Mouse (Mus musculus): ENCODE measurements around the gene Gm2016.
A peak's percentile ranks its signal among the peaks of the same experiment; 100 is the strongest.
"Not testable (repeated sequence)": the region's sequence is repeated elsewhere in the genome, so short reads cannot be mapped to it uniquely, and the experiment has no call there.

Gm2016 gene

DNA sequence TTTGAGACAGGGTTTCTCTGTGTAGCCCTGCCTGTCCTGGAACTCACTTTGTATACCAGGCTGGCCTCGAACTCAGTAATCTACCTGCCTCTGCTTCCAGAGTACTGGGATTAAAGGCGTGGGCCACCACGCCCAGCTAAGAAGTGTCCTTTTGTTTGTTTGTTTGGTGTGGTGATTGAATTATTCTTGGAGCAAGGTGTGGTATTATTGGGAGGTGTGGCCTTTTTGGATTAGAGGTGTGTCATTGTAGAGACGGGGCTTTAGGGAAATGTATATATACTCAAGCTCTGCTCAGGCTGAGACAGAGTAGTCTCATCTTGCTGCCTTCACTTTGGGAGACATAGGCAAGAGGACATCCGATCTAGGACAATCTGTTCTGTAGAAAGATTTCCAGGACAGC lies at the start of gene Gm2016:
Gm2016 (plus strand) TSS at position 301 of the 400 bp plus-strand sequence.
- DNase-seq (ENCODE audit: low spot score in 2 of 2): not testable (repeated sequence)

DNA sequence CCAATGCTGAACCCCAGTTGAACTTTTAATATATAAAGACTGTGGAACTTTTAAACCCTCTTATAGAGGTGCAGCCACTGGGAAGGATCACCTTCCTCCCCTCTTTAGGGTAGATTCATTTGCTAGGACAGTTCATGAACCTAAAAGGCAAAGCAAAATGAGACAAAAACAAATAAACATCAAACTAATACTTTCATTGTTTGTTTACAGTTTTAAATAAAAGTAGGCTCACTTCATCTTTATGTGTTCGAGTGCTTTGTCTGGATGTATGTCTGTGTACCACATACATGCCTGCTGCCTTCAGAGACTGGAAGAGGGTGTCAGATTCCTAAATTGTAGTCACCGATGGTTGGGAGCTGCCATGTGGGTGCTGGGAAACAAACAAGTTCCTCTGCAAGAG lies 31.6 kb upstream of the Gm2016 start, which contains the start of gene Gm2001:
Gm2001 (minus strand) TSS at position 101 of the 400 bp plus-strand sequence.
- DNase-seq (ENCODE audit: low spot score in 2 of 2): not testable (repeated sequence)

DNA sequence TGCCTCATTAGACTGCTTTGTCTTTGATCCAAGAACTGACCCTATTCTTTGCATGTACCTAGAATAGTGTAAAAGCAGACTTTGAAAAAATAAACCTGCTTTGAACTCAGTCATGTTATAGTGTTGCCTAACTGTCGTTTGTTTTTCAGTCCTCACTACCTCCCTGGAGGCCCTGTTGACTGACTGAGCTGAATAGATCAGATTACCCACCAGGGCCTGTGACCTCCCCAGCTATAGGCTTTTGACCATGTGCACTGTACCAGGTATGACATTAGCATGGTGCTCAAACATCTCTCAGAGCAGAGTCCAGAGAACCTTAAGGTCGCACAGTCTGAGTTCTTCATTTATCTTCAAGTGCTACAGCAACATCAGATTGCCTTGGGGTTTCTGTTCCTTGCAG lies 23.2 kb upstream of the Gm2016 start:
- DNase-seq (ENCODE audit: low spot score in 2 of 2): not testable (repeated sequence)

DNA sequence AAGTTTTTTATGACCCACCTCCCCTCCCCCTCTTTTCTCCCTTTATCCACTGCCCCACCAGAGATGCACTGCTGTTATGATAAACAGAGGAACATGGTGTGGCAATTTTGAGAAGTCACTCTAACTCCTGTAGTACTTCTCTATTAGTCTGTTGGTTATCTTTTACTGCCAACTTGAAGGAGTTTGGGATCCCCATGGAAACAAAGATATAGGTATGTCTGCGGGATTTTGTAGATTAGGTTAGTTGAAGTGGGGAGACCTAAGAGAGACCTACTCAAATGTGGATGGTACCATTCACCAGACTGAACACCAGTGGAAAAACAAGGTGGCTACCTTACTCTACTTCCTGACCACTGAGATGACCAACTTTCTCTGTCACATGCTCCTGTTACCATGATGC lies 17.8 kb upstream of the Gm2016 start:
- not testable (repeated sequence) for DNase-seq (ENCODE audit: low spot score in 2 of 2)

DNA sequence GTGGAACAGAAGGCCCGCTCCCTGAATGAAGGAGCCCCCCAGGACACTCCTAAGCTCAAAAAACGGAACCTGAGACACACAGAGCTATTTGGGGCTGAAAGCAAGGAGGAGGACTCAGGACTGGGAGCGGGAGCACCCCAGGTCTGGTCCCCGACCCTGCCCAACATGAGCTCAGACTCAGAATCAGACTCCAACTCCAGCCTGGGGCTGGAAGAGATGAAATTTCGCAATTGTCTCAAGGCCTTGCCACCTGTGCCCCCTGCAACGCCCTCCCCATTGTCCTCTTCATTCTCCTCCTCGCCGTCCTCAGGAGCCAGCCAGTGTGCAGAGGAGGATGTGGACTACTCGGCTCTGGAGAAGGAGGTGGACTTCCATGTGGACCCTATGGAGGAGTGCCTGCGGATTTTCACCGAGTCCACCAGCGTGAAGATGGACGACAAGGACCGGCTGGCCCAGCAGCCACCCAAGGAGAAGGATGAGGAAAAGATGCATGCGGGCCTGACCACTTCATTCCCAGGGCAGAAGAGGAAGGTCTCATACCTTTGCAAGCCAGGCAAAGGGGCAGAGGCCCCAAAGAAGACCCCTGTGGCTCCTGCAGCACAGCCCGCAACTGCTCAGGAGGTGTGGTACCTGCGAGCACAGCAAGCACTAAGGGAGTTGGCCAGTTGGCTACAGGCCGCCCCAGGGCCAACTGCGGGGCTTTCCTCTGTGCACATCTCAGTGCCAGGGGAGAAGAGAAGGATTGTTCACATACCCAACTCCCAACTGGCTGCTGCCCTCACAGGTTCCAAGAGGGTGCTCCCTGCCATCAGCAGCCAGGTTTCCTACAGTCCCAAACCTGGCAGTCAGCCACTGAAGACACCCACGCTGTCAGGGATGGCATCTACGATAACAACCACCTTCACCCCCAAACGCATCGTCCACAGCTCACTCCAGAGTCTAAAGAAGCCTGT lies 11.9 kb upstream of the Gm2016 start:
- DNase-seq (ENCODE audit: low spot score in 2 of 2): peak in 1 of 2 experiments; percentile 27

DNA sequence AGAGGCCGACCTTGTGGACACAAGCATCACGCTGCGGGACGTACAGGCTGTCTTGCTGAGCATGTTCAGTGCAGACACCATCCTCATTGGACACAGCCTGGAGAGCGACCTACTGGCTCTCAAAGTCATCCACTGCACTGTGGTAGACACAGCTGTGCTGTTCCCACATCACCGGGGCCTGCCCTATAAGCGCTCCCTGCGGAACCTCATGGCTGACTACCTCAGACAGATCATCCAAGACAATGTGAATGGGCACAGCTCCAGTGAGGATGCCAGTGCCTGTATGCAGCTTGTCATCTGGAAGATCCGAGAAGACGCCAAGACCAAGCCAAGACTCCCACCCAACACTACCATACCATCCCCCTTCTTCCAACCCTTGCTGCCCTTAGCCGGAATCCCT lies 10.2 kb upstream of the Gm2016 start:
- peak in 1 of 2 experiments; percentile 29 for DNase-seq (ENCODE audit: low spot score in 2 of 2)

DNA sequence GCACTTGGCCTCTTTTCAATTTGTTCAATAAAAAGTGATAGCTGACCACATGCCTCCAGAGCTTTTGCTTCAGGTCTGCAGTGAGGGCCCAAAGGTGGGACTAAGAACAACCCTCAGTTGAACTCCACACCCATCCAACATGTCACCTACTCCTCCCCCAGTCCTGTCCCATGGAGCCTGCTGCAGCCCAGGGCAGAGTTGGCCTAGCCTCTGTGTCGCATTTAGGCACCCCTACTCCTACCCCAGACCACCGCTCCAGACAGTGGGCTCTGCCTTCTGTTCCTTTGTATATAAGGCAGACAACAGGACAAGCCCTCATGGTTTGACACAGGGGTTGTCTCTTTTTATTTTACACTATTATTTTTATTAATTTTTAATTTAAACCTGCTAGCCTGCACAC lies 9.8 kb upstream of the Gm2016 start:
- DNase-seq (ENCODE audit: low spot score in 2 of 2): not testable (repeated sequence)

DNA sequence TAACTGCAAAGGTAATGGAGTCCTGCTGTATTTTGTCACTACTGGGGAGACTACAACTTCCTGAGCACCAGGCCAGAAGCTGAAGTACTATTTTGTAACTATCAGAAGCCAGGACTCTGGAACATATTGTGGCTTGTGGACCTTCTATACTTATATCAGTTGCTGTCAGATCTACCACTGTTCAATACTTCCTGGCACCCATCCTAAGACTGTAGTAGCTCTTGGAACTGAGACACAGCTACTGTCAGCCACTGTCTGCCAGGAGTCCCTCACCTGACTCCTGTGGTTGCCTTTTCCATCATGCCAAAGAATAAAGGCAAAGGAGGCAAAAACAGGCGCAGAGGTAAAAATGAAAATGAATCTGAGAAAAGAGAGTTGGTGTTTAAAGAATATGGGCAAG lies 21.2 kb downstream of the Gm2016 start, which contains the start of gene Gm2022:
Gm2022 (plus strand) TSS at position 301 of the 400 bp plus-strand sequence.
- DNase-seq (ENCODE audit: low spot score in 2 of 2): not testable (repeated sequence)

DNA sequence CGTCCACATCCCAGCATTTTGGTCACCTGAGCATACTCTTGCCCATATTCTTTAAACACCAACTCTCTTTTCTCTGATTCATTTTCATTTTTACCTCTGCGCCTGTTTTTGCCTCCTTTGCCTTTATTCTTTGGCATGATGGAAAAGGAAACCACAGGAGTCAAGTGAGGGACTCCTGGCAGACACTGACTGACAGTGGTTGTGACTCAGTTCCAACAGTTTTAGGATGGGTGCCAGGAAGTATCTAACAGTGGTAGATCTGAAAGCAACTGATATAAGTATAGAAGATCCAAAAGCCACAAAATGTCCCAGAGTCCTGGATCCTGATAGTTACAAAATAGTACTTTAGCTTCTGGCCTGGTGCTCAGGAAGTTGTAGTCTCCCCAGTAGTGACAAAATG lies 45.8 kb downstream of the Gm2016 start, which contains the start of gene Gm2035:
Gm2035 (minus strand) TSS at position 137 of the 400 bp plus-strand sequence.
- DNase-seq (ENCODE audit: low spot score in 2 of 2): not testable (repeated sequence)

Measured in cerebellum, postnatal 4 days (tissue).